Mouse (Mus musculus) limb, embryonic 15.5 days (tissue): ENCODE measurements around the gene F9. TPM values are rescaled to one million over a fixed set of nuclear protein-coding genes. Genes with fewer than 3 reads are reported as not detected.

Source experiments
- polyA plus RNA-seq: library from polyadenylated mRNA; unstranded; fragments of >200 nt; fragmentation: Nextera tagmentation; extraction: Ambion mirVana; gene quantifications from 2 replicates; pipeline ENCODE4 v1.2.1, GENCODE M21; 2015

Gene F9
- polyA plus RNA-seq, 1 experiment from 2014 or later, result not detected

Other genes starting within 250 kb of the F9 start
- gene Mcf2, start 179.6 kb downstream of the F9 start, polyA plus RNA-seq, result 0.12 and 0.19 TPM in 2 replicates